Mouse (Mus musculus) B cell, adult 67 days (primary cell): ENCODE data around the gene Mib2. TPM values are rescaled to one million over a fixed set of nuclear protein-coding genes. Genes with fewer than 3 reads are reported as not detected.

Experiments
- total RNA-seq, 2 experiments: library from RNA; stranded (reverse); gene quantifications; 4 replicates each; pipeline ENCODE4 v1.2.4; 2023

Gene Mib2
- total RNA-seq, result 10 to 100 TPM; 45.4 to 47.4 TPM

GRCm38 (mm10) chr4:155668689-155669597 lies at the start of gene Mib2:
Gene Mib2, minus strand, starts transcription at chr4:155669198.

GRCm38 (mm10) chr4:155704721-155705591 lies 36.0 kb upstream of the Mib2 start, which contains the start of gene Ssu72:
Gene Ssu72, plus strand, starts transcription at chr4:155704800.

GRCm38 (mm10) chr4:155694111-155694481 lies 25.1 kb upstream of the Mib2 start, which contains the start of gene Fndc10:
Gene Fndc10, plus strand, starts transcription at chr4:155694342.

GRCm38 (mm10) chr4:155653086-155653450 lies 15.9 kb downstream of the Mib2 start, which contains the start of gene Mmp23:
Gene Mmp23, minus strand, starts transcription at chr4:155653384.

GRCm38 (mm10) chr4:155645308-155645707 lies 23.7 kb downstream of the Mib2 start, which contains the start of gene Gm10563:
Gene Gm10563, minus strand, starts transcription at chr4:155645408.

GRCm38 (mm10) chr4:155624338-155625291 lies 44.4 kb downstream of the Mib2 start, which contains the start of gene Cdk11b:
Gene Cdk11b, plus strand, starts transcription at chr4:155624854.

Other genes starting within 250 kb of the Mib2 start
- gene Tmem52, start 200.1 kb downstream of the Mib2 start, total RNA-seq, result not detected
- 100 to 1,000 TPM; 266 to 293 TPM for gene Gnb1, start 177.8 kb downstream of the Mib2 start, total RNA-seq
- gene Nadk, start 106.8 kb downstream of the Mib2 start, total RNA-seq, result 10 to 100 TPM; 50.7 to 51.2 TPM
- gene Slc35e2, start 67.8 kb downstream of the Mib2 start, total RNA-seq, result 10 to 100 TPM; 24.5 to 30.3 TPM
- 100 to 1,000 TPM; 142 to 147 TPM for gene Cdk11b, start 44.3 kb downstream of the Mib2 start, total RNA-seq
- not detected for gene Gm10563, start 23.8 kb downstream of the Mib2 start, total RNA-seq
- not detected for gene Mmp23, start 15.8 kb downstream of the Mib2 start, total RNA-seq
- 1 to 10 TPM; 3.8 to 5.4 TPM for gene Fndc10, start 25.1 kb upstream of the Mib2 start, total RNA-seq
- 10 to 100 TPM; 78.2 to 97.2 TPM for gene Ssu72, start 35.6 kb upstream of the Mib2 start, total RNA-seq
- gene Tmem240, start 65.6 kb upstream of the Mib2 start, total RNA-seq, result under 1 TPM; 0.52 to 0.65 TPM
- 10 to 100 TPM; 49.7 to 54.5 TPM for gene Atad3a, start 91.9 kb upstream of the Mib2 start, total RNA-seq
- gene Vwa1, start 105.5 kb upstream of the Mib2 start, total RNA-seq, result not detected
- not detected for gene Tmem88b, start 116.7 kb upstream of the Mib2 start, total RNA-seq
- gene Ankrd65, start 121.2 kb upstream of the Mib2 start, total RNA-seq, result not detected
- 10 to 100 TPM; 36.1 to 46.0 TPM for gene Mrpl20, start 133.7 kb upstream of the Mib2 start, total RNA-seq
- gene Ccnl2, start 143.3 kb upstream of the Mib2 start, total RNA-seq, result 100 to 1,000 TPM; 234 to 257 TPM
- gene Aurkaip1, start 162.1 kb upstream of the Mib2 start, total RNA-seq, result 10 to 100 TPM; 69.6 to 73.2 TPM
- gene Mxra8, start 170.5 kb upstream of the Mib2 start, total RNA-seq, result 10 to 100 TPM; 11.4 to 16.3 TPM
- 10 to 100 TPM; 63.8 to 68.9 TPM for gene Dvl1, start 178.2 kb upstream of the Mib2 start, total RNA-seq
- 1 to 10 TPM; 1.3 to 2.1 TPM for gene Tas1r3, start 194.2 kb upstream of the Mib2 start, total RNA-seq
- 10 to 100 TPM; 13.3 to 18.2 TPM for gene Cptp, start 200.2 kb upstream of the Mib2 start, total RNA-seq
- gene Ints11, start 200.3 kb upstream of the Mib2 start, total RNA-seq, result 10 to 100 TPM; 56.0 to 56.7 TPM
- 10 to 100 TPM; 24.5 to 24.6 TPM for gene Pusl1, start 222.6 kb upstream of the Mib2 start, total RNA-seq
- 10 to 100 TPM; 68.7 to 74.2 TPM for gene Acap3, start 222.6 kb upstream of the Mib2 start, total RNA-seq